Mouse (Mus musculus): Measurements from ENCODE around the gene Pkmyt1.

Gene Pkmyt1

GRCm38 (mm10) chr17:23725999-23726757 is at the start of gene Pkmyt1:
Gene Pkmyt1, plus strand, starts transcription at chr17:23726336.
- DNase-seq (ENCODE audit: extremely low read depth, insufficient read length, low spot score): peak; percentile 95

DNA sequence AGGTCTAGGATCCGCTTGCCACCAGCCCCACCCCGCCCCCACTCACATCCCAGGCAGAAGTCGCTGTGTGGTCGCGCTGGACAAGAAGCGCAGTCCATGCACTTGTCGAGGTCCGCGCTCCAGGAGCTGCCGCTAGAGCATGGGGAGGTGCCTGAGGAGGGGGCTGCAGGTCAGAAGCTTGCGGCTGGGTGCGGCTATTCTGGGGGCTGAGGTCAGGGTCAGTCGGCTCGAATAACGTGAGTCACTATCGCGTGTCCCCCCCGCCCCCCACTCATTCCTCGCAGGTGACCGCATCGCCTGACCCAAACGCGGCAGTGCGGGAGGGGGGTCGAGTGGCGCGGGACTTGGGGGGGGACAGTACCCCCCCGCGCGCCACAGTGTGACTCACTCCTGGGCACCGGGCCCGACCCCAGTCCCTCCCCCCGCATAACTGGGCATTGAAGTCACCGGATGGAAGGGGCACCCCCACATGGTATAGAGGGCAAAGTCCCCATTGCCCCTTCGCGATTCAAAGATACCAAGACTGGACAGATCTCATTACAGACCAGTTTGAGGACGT is 49.6 kb upstream of the Pkmyt1 start:
- DNase-seq (ENCODE audit: extremely low read depth, insufficient read length, low spot score): peak; percentile 90

DNA sequence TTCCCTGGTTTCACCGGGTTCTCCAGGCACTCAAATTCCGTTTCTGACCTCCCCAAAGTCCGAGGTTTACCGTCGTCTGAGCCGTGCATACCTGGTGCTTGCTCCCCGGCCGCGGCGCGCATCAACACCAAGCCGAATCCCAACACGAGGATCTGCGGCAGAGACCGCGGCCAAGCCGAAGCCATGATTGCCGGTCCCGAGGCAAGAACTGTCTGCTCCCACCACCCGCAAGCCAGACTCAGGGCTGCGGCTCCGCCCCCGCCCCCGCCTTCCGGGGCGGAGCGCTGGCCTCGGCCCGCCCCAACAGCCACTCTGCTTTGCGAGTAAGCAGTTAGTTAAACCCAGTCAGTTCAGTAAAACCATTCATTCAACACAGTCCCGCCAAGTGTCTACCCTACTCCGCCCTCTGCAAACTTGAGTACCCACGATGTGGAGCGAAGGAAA is 48.9 kb upstream of the Pkmyt1 start, which contains the start of gene Tnfrsf12a:
Tnfrsf12a (minus strand) TSS at position 233 of the 444 bp plus-strand sequence.
- DNase-seq (ENCODE audit: extremely low read depth, insufficient read length, low spot score): peak; percentile 99

DNA sequence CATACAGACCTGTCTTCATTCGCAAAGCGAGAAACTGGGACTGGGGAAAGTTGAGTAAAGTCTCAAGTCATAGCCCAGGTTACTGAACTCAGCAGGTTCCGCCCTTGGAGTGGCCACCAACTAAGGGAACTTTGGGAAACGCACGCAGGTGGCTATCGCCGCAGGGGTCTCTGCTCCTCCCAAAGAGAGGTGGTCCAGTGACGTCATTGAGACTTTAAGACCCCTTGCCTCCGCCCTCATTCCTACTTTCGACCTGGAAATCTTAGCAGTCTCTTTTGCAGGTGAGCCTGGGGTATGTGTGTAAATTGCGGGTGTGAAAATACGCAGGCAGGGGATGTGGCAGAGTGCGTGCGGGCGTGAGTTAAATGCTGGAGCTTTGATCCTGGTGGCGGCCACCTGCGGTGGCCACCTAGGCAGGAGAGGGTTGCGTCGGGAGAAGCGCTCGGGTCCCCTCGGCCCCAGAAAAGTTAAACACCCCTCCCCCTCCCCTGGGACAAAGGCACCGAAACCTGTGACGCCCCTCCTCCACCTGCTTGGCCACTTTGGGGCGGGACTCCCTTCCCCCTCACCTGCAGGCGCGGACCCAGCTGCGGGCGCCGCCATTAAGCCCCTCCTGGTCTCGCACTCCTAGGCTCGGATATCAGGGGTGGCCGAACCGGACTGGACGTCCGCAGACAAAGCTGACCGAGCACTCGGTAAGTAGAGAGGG is 46.9 kb upstream of the Pkmyt1 start, which contains the start of gene Cldn6:
Cldn6 (plus strand) TSS at position 123 of the 709 bp plus-strand sequence.
- no peak for DNase-seq (ENCODE audit: extremely low read depth, insufficient read length, low spot score)

DNA sequence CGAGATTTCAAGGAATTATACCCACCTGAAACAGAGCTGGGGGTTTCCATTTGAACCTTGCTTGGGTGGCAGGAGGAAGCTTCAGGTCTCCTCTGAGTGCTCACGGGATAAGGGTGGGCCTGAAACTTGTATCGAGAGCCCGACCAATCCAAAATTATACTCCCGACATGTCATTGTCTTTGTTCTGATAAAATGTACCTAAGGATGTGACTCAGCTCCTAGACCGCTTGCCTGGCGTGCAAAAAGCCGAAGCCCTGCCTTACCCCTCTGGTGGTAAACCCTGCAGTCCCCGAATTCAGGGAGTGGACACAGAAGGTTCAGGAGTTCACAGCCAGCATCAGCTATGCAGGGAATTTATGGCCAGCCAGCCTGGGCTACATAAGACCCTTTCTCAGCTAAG is 45.8 kb upstream of the Pkmyt1 start:
- no peak for DNase-seq (ENCODE audit: extremely low read depth, insufficient read length, low spot score)

DNA sequence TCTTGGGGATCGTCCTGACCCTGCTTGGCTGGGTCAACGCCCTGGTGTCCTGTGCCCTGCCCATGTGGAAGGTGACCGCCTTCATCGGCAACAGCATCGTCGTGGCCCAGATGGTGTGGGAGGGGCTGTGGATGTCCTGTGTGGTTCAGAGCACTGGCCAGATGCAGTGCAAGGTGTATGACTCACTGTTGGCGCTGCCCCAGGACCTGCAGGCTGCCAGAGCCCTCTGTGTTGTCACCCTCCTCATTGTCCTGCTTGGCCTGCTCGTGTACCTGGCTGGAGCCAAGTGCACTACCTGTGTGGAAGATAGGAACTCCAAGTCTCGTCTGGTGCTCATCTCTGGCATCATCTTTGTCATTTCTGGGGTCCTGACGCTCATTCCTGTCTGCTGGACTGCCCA is 45.0 kb upstream of the Pkmyt1 start:
- peak; percentile 84 for DNase-seq (ENCODE audit: extremely low read depth, insufficient read length, low spot score)

DNA sequence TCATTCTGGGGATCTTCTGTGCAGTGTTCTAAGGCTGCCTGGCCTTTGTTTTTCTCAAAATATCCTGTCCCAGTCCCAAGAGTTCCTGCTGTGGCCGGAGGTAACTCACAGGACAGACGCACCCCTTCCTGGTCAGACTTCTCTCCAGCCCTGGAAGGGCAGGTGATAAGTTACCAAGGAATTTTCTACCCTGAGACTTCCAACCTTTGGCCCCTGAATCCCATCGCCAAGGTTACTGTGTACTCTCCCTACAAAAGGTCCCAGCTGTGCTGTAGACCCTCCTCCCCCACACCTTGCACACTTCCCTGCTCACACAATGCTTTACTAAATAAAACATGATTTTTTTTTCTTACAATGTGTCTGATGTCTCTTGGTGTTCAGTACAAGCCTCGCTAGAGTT is 44.0 kb upstream of the Pkmyt1 start:
- no peak for DNase-seq (ENCODE audit: extremely low read depth, insufficient read length, low spot score)

- no peak for DNase-seq (ENCODE audit: extremely low read depth, insufficient read length, low spot score)
Measured at GRCm38 (mm10) chr17:23682530-23682929, 43.6 kb upstream of the Pkmyt1 start.

DNA sequence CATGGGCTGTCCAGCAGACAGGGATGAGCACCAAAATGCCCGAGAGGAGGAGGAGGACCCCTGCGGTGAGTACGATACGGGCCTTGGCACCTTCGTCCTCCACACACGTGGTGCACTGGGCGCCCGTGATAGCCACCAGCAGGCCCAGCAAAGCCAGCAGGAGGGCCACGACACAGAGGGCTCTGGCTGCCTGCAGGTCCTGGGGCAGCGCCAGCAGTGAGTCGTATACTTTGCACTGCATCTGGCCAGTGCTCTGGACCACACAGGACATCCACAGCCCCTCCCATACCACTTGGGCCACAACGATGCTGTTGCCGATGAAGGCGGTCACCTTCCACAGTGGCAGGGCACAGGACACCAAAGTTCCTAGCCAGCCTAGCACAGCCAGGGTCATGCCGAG is 42.9 kb upstream of the Pkmyt1 start:
- DNase-seq (ENCODE audit: extremely low read depth, insufficient read length, low spot score): peak; percentile 80

GRCm38 (mm10) chr17:23683856-23684672 is 42.1 kb upstream of the Pkmyt1 start, which contains the start of gene Cldn9:
Gene Cldn9, minus strand, starts transcription at chr17:23684026.
- DNase-seq (ENCODE audit: extremely low read depth, insufficient read length, low spot score): peak; percentile 70

GRCm38 (mm10) chr17:23694491-23694890 is 31.6 kb upstream of the Pkmyt1 start:
- DNase-seq (ENCODE audit: extremely low read depth, insufficient read length, low spot score): peak; percentile 72

- no peak for DNase-seq (ENCODE audit: extremely low read depth, insufficient read length, low spot score)
Measured at GRCm38 (mm10) chr17:23695801-23696200, 30.3 kb upstream of the Pkmyt1 start.

- DNase-seq (ENCODE audit: extremely low read depth, insufficient read length, low spot score): peak; percentile 55
Measured at GRCm38 (mm10) chr17:23699131-23700077, 26.7 kb upstream of the Pkmyt1 start.

DNA sequence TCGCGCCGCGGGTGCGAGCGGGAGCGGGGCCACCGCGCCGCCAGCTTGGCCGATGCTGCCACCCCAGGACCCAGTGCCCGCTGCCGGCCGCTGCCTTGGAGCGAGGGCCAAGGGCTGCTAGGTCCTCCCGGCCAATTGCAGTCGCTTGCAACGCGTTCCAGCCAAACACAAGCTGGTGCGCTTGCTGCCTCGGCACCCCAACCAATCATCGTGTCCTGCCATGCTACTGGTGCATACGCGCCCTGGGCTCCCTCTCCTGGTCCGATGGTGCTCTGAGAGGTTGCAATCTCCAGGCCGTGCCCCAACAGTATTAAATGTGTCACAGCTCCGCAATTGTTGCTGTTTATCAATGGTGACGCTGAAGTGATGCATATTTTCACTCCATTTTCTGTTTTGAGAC is 26.1 kb upstream of the Pkmyt1 start:
- DNase-seq (ENCODE audit: extremely low read depth, insufficient read length, low spot score): peak; percentile 92

- DNase-seq (ENCODE audit: extremely low read depth, insufficient read length, low spot score): no peak
Measured at GRCm38 (mm10) chr17:23703301-23703700, 22.8 kb upstream of the Pkmyt1 start.

GRCm38 (mm10) chr17:23704741-23705140 is 21.4 kb upstream of the Pkmyt1 start:
- no peak for DNase-seq (ENCODE audit: extremely low read depth, insufficient read length, low spot score)

DNA sequence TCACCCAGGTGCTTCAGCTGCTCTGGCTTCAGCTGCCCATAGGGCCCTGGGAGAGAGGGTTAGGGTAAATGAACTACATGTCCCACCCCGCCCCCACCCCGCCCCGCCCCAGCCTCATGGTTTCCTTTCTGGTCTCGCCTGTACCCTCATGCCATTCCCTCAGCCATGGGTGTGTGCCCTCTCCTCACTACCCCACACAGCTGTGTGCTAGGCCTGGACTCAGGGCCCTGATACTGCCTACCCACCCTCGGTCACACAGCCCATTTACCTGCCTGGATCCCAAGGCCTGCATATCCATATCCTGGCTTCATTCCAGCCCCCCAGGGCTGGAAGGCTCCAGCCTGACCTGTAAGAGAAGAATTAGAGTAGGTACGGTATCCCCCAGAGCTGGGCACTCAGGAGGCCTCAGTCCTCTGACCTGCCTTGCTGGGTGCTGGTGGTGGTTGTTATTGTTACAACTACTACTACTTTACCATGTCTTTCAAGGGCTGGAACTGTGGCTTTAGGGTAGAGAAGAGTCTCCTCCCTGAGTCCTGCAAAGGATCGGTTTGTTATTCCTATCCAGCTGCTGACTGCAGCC is 20.5 kb upstream of the Pkmyt1 start:
- DNase-seq (ENCODE audit: extremely low read depth, insufficient read length, low spot score): no peak

GRCm38 (mm10) chr17:23706212-23706611 is 19.9 kb upstream of the Pkmyt1 start:
- DNase-seq (ENCODE audit: extremely low read depth, insufficient read length, low spot score): peak; percentile 42

DNA sequence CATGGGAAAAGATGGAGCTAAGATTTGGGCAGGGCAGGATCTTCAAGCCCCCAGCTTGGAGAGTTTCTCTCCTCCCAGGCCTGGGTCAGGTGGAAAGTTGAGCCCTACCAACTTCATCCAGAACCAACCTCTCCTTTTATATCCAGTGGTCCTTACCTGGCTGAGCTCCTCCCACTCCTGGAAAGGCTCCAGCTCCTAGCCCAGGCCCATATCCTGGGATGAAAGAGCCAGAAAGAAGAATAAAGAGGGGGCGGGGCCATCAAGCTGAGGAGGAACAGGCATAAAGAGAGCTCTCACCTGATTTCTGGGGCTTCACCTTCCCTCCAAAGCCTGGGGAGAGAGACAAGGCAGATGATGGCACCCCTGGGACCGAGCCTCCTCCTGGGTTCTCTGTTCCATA is 9.1 kb upstream of the Pkmyt1 start:
- no peak for DNase-seq (ENCODE audit: extremely low read depth, insufficient read length, low spot score)
